Mouse (Mus musculus) cerebellum, adult 2 months (tissue): ENCODE measurements around the gene Mrpl9. TPM values are rescaled to one million over a fixed set of nuclear protein-coding genes. Genes with fewer than 3 reads are reported as not detected.
A peak's percentile ranks its signal among the peaks of the same experiment; 100 is the strongest.

ENCODE experiments used
- DNase-seq, 2 experiments: peaks; one replicate each; pipeline ENCODE4 v3.0.0; 2021
- H3K27ac ChIP-seq: fragments of 200-500 bp; 2 replicates; pipeline ENCODE4 v1.5.1; 2012; ENCODE audit warnings: low read length, control low read depth, inconsistent platforms; ENCODE audit not compliant: insufficient read depth
- H3K27me3 ChIP-seq: fragments of 200-500 bp; 2 replicates; pipeline ENCODE4 v1.6.1; 2012; ENCODE audit warnings: inconsistent platforms, mild to moderate bottlenecking, low read length, moderate library complexity; ENCODE audit not compliant: control insufficient read depth, insufficient read depth
- H3K4me1 ChIP-seq: fragments of 200-500 bp; 2 replicates; pipeline ENCODE4 v1.6.1; 2011; ENCODE audit warnings: low read length; ENCODE audit not compliant: control insufficient read depth, insufficient read depth
- H3K4me3 ChIP-seq: fragments of 200-500 bp; replicated peaks from 2 replicates; pipeline ENCODE3; 2011; ENCODE audit warnings: mild to moderate bottlenecking, low read depth, low read length, control low read depth; ENCODE audit not compliant: insufficient read depth
- CTCF ChIP-seq: fragments of 200-500 bp; IDR thresholded peaks from 2 replicates; pipeline ENCODE4 v1.5.1; 2011; ENCODE audit warnings: low read depth, mild to moderate bottlenecking, control low read depth, low read length, moderate library complexity, borderline replicate concordance; ENCODE audit not compliant: insufficient read depth
- POLR2A ChIP-seq: fragments of 200-500 bp; IDR thresholded peaks from 2 replicates; pipeline ENCODE4 v1.6.1; 2011; ENCODE audit warnings: low read length, control low read depth, borderline replicate concordance; ENCODE audit not compliant: insufficient read depth
- WGBS: fragments of 180-500 bp; shearing (Covaris S2); methylation state at CpG from one replicate; pipeline ENCODE4 v1.1.7; 2018; 5-methylcytosine and 5-hydroxymethylcytosine counted together
- polyA plus RNA-seq: library from polyadenylated mRNA; depleted of rRNA; stranded (reverse); fragments of >200 nt; gene quantifications from 2 replicates; pipeline ENCODE4 v1.2.3, GENCODE M21; 2012

The Mrpl9 gene
- polyA plus RNA-seq, 1 experiment, result 58.6 TPM

DNA sequence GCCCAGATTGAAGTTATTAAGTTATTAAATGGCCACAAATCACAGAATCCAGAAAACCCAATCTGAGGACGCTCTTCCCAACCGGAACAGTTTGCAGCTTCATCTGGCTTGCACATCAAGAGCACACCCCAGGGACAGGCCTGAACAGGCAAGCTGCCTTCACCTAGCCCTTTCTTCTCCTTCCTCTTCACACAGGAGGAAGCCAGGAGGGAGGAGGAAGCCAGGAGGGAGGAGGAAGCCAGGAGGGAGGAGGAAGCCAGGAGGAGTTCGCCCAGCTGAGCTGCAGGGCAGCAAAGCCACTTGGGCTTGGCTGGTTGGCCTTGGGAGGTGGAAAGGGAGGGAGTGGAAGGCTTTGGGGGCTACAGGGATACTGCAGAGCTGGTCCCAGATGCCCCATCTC lies 25.8 kb downstream of the Mrpl9 start:
- no peak overlapping the region for H3K27ac ChIP-seq
- H3K27me3 ChIP-seq, result no peaks in the 10 kb centered on the region
- WGBS, result 67% methylated on average over 3 of the region's 3 CpGs
- DNase-seq, result no peak
- H3K4me3 ChIP-seq, result no peak overlapping the region
- TF ChIP-seq CTCF, result no peak
- TF ChIP-seq POLR2A, result no peak
- peaks cover 12% of the 10 kb centered on the region for H3K4me1 ChIP-seq

DNA sequence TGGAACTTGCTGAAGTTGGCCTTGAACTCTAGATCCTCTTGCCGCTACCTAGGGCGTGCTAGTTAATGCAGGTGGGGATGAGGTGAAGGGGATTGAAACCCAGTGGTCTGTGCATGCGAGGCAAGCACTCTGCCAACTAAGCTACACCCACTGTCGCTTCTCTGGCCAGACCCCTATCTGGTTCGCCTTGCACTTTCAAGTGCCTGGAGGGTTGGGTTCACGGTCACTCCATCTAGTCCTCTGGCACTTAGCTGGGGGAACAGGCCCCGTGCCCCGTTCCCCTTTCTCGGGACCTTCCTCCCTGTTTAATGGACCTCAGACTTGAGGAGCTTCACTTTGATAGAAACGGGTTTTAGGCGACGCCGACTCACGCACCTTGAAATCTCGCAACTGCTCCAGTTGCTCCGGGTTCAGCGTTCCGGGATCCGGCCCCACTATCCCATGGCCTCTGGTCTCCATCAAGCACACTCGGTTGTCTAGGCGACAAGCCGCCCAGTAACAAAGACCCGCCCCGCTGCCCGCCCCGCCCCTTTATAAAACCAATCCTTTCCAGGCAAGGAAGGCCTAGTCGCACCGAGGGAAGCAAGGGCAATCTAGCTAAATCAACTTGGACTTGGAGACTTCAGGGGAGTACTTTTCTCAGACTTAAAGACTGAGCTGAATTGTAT lies 29.5 kb downstream of the Mrpl9 start:
- DNase-seq, result peak in 1 of 2 experiments; percentile 15
- Histone ChIP-seq H3K27ac (no peak overlapping the region), H3K27me3 (no peaks in the 10 kb centered on the region), H3K4me1 (peaks cover 17% of the 10 kb centered on the region), H3K4me3 (peak overlapping the region; percentile 31)
- 18% methylated on average over 28 of the region's 28 CpGs for WGBS
- TF ChIP-seq POLR2A, result no peak
- TF ChIP-seq CTCF, result no peak

GRCm38 (mm10) chr3:94473115-94473505 lies 30.0 kb downstream of the Mrpl9 start:
- 46% methylated on average over 10 of the region's 10 CpGs for WGBS
- Histone ChIP-seq H3K27ac (no peak overlapping the region), H3K4me1 (peaks cover 17% of the 10 kb centered on the region), H3K4me3 (no peak overlapping the region), H3K27me3 (no peaks in the 10 kb centered on the region)
- DNase-seq, result peak in 1 of 2 experiments; percentile 19
- TF ChIP-seq CTCF (no peak), POLR2A (no peak)

DNA sequence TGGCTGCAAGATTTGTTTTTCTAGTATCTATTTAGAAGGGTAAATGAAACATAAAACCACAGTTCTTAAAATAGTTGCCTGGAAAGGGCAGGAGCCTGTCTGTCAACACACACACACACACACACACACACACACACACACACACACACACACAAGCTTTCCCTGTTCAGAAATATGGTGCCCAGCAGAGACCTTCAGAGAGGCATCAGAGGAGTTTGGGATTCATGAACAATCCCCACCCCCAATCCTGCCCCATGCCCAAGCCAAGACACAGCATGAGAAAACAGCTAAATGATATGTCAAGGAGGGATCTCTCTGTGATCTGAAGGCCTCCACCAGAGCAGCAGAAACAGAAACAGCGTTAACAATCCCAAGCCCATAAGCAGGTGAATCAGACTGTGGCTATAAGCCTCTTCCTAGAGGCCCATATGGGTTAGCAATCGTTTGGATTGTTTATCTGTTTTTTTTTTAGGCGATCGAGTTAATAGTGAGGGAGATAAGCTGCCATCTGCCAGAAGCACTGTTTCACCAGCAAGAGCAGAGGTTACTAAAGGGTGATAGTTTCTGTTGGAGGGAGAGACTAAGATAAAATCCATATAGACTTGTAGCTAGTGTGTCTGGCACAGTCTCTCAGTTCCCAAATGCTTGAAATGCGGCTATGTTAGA lies 30.6 kb downstream of the Mrpl9 start:
- Histone ChIP-seq H3K27ac (no peak overlapping the region), H3K27me3 (no peaks in the 10 kb centered on the region), H3K4me3 (no peak overlapping the region), H3K4me1 (peaks cover 17% of the 10 kb centered on the region)
- DNase-seq, result no peak
- WGBS, result 29% methylated on average over 5 of the region's 5 CpGs
- TF ChIP-seq CTCF (no peak), POLR2A (no peak)

DNA sequence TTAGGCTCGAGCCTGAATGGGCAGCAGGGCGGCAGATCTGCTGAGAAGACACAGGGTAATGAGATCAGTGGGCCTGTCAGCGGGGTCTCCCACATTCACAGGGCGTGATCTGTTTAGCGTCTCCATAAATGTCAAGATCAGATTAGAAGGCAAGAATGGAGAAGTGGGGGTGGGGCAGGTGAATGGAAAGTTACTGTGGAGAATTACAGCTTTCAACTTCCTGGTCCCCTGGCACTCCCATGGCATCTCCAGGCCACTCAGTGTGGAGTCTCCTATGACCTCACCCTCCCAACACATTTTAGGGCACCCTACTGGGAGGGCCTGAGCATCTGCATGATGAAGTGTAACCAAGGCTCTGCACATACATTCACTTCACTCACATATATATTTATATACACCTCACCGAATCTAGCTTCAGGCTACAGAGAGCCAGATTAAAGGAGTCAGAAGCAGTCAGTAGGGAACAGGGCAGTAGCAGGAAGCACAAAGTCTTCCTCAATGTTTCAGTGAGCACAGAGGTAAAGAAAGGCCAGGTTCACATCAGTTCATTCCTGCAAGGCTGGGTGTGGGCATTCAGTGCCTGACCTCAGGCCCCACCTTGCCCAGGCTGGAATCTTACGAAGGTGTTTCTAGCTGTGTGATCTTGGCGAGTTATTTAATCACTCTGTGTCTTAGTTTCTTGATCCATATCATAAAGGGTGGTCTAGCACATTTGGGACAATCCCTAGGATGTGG lies 33.4 kb downstream of the Mrpl9 start:
- no peak for DNase-seq
- no peak for TF ChIP-seq POLR2A
- WGBS, result 83% methylated on average over 8 of the region's 8 CpGs
- H3K27me3 ChIP-seq, result no peaks in the 10 kb centered on the region
- H3K27ac ChIP-seq, result no peak overlapping the region
- H3K4me1 ChIP-seq, result peaks cover 26% of the 10 kb centered on the region
- no peak overlapping the region for H3K4me3 ChIP-seq

DNA sequence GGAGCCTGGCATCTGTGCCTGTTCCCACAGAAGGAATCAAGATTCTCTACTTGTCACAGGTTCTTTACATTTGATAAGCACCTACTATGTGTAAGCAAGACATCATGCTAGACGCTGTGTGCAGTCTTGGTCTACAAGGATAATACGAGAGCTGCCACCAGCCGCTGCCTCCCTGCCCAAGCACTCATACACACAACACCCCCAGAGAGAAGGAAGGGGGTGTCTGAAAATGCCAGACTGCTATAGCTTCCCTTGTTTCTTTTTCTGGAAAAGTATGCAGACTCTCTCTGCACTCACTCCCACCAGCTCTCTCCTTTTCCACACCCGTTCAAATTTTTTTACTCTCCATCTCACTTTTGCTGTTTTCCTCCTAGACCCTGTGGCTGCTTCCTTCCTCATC lies 34.3 kb downstream of the Mrpl9 start:
- Histone ChIP-seq H3K27ac (peak overlapping the region; percentile 45; the same call in 1 of the 2 replicates), H3K27me3 (no peaks in the 10 kb centered on the region), H3K4me3 (peak overlapping the region; percentile 86), H3K4me1 (peaks cover 26% of the 10 kb centered on the region)
- TF ChIP-seq POLR2A (no peak), CTCF (no peak)
- 2% methylated on average over 4 of the region's 4 CpGs for WGBS
- DNase-seq, result peak; percentile 46 to 60

- WGBS, result 1% methylated on average over 11 of the region's 14 CpGs
- DNase-seq, result peak; percentile 81 to 87
- peak within 1 kb of the TSS; percentile 86 for H3K4me3 ChIP-seq
- peaks cover 21% of the 10 kb centered on the region for H3K4me1 ChIP-seq
- H3K27me3 ChIP-seq, result no peaks in the 10 kb centered on the region
- H3K27ac ChIP-seq, result peak within 1 kb of the TSS; percentile 83
- no peak for TF ChIP-seq CTCF
- peak; percentile 53 for TF ChIP-seq POLR2A
Observed at GRCm38 (mm10) chr3:94477981-94478422, 34.9 kb downstream of the Mrpl9 start, which contains the start of gene Celf3. Celf3 (plus strand) TSS chr3:94478295.

DNA sequence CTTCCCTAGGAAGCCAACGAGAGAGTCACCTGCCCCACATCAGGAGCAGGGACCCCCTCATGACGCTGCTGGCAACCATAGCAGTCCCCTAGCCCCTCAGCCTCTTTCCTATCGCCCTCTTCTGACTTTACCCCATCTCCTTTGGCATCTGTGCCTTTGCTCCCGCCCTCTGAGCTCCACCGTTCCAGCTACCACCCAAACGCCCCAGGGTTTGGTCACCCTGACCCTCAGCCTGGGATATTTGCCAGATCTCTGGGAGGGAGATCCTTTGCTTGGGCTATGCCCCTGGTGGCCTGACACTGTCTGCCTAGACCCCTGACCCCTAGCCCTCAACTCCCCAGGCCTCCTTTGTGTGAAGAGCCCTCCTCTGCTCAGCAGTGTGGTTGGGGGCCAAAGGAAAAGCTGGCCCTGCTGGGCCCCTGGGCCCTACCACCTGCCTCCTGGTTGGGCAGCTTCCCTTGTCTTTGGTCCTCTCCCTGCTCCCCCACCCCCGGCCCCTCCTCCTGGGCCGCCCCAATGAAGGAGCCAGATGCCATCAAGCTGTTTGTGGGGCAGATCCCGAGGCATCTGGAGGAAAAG lies 35.6 kb downstream of the Mrpl9 start:
- peak; percentile 45 to 57 for DNase-seq
- Histone ChIP-seq H3K27ac (peak overlapping the region; percentile 83), H3K4me3 (peak overlapping the region; percentile 86), H3K4me1 (peaks cover 17% of the 10 kb centered on the region), H3K27me3 (no peaks in the 10 kb centered on the region)
- 3% methylated on average over 9 of the region's 9 CpGs for WGBS
- no peak for TF ChIP-seq CTCF
- TF ChIP-seq POLR2A, result no peak
